Mouse (Mus musculus) urinary bladder, postnatal 4 days (tissue): ENCODE measurements at regions not wholly inside any gene's neighbourhood (a gene's known extent, or its start where the extent isn't known, plus 50 kb on each side); places are given as distances from the start of the nearest gene placed in this dataset.

ENCODE experiments used
- DNase-seq, 2 experiments: peaks; one replicate each; pipeline ENCODE4 v3.0.0; 2021 to 2022; ENCODE audit warnings: low spot score in 2 of 2

GRCm38 (mm10) chr10:43718768-43719167 is 140.7 kb downstream of the Cd24a start:
- DNase-seq, result peak in 1 of 2 experiments; percentile 18

GRCm38 (mm10) chr10:43721356-43721755 is 143.3 kb downstream of the Cd24a start:
- DNase-seq, result no peak

GRCm38 (mm10) chr10:43722164-43722563 is 144.1 kb downstream of the Cd24a start:
- no peak for DNase-seq

DNA sequence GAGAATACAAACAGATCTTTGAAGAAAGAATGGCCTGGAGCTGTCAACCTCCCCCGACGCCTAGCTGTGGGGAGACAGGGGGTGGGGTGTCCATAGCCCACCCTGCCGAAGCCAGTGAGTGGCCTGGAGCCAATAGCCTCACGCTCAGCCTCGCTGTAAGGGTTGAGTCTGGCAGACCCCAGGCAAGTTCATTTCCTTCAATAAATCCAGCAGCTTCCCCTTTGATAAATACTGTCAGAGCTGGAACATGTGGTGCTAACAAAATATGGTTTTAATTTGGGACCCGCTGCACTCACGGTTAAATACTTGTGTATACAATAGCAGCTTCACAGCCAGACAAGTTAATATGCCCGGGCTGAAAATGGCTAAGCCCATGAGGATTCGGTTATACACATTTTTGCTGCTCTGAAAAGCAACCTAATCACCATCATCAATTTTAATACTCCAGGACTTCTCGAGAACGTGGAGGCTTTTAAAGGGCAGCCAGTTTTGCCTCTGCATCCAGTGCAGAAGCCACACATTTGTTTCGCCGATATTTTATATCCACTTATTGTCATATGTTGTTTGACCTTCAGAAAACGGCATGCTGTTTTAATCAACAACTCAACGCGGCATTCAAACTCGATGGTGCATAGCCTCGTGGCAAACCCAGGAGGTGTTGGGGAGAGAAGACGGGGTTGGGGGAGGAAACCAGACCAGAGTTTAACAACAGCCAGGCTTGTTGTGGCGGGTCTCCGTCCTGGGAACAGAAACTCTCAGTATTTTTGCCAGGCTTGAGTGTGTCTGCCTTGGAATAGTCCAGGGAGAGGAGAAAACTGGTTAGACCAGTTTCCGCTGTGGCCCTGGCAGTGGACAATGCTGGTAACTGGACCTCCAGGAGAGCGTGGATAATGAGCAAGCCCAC is 144.9 kb downstream of the Cd24a start:
- DNase-seq, result peak in 1 of 2 experiments; percentile 28

DNA sequence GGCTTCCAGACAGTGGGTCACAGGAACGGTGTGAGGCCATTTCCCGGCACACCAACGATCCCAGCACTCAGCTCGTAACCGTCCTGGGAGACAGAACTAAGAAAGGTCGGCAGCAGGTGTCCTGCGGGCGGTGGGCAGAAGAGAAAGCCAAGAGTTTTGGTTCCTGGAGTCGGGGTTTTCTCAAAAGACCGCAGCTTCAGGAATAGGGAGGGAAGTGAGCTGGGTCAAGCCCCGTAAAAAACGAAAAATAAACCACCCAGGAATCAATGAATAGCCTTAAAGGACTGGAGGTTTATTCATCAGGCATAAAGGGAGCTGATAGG is 145.5 kb downstream of the Cd24a start:
- DNase-seq, result no peak

- DNase-seq, result no peak
Observed at GRCm38 (mm10) chr10:43727746-43728145, 149.7 kb downstream of the Cd24a start.

DNA sequence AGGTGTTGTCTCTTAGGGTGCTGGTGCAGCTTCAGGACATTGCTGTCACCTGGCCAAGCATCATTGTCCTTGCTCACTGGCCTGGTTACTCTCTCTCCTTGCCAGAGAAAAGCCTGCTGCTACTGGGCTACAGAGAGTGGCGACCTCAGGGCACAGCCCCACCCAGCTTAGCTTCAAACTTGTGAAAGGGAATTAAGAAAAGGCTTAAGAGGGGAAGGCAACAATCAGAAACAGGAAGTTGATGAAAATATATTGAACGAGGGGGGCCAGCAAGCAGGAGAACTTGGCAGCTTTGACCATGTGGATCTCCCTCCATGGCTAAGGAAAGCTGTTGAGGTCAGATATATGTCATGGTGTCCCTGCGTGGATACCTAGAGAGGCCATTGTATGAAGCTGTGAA is 151.1 kb downstream of the Cd24a start:
- DNase-seq, result no peak

GRCm38 (mm10) chr10:43733618-43734415 is 155.7 kb downstream of the Cd24a start:
- DNase-seq, result no peak

- no peak for DNase-seq
Observed at GRCm38 (mm10) chr10:43739181-43739580, 161.1 kb downstream of the Cd24a start.

DNA sequence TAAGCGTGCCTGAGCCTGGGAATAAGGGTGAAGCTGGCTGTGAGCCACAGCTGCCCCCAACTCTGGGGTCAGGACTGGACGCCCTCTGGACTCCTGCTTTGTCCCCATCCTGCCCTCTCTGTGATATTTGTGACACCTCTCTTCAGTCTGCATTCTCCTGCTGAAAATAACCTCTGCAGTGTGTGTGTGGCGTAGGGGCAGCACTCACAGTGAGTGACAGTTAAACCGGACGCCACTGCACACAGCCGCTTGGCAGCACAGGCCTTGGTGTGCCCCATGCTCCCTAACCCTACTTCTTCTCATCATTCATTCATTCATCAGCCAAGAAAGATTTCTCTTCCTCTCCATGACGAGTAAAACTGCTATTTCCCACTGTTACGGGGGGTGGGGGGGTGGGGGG is 161.6 kb downstream of the Cd24a start:
- DNase-seq, result no peak

- DNase-seq, result no peak
Observed at GRCm38 (mm10) chr10:43740204-43740865, 161.2 kb downstream of the Qrsl1 start.

GRCm38 (mm10) chr10:43741361-43742084 is 160.0 kb downstream of the Qrsl1 start:
- no peak for DNase-seq

GRCm38 (mm10) chr10:43742085-43743054 is 159.2 kb downstream of the Qrsl1 start:
- DNase-seq, result no peak

DNA sequence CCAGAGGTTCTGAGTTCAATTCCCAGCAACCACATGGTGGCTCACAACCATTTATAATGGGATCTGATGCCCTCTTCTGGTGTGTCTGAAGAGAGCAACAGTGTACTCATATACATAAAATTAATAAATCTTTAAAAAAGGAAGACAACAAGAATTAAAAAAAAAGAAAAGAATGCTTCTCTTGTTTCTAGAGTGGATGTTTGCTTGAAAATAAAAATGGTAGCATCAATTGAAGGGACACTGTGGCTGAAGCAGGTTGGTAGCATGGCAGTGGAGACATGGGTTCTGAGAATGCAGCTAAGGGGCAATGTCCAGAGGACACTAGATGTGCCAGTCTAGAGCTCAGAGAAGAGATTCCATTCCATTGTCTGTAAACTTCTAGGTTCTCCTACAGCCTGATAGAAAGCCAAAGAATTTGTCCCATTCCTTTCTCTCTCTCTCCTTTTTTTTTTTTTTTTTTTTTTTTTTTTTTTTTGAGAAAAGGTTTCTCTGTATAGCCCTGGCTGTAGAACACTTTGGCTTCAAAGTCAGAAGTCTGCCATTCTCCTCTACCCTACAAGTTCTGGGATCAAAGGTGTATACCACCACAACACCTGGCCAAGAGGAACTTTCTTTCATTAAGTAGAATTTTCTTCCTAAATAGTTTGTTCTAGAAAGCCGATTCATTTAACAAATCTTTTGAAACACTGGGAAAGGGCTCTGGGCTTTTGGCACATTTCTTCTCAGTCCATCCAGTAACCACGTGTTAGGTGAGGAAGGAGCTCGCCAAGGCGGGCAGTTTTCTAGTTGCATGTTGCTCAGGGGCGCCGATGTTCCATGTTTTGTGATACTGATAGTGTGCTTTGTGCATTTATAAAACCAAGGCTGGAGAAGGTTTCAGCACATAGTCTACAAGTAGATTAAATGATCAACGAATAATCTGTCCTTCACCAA is 158.1 kb downstream of the Qrsl1 start:
- no peak for DNase-seq

DNA sequence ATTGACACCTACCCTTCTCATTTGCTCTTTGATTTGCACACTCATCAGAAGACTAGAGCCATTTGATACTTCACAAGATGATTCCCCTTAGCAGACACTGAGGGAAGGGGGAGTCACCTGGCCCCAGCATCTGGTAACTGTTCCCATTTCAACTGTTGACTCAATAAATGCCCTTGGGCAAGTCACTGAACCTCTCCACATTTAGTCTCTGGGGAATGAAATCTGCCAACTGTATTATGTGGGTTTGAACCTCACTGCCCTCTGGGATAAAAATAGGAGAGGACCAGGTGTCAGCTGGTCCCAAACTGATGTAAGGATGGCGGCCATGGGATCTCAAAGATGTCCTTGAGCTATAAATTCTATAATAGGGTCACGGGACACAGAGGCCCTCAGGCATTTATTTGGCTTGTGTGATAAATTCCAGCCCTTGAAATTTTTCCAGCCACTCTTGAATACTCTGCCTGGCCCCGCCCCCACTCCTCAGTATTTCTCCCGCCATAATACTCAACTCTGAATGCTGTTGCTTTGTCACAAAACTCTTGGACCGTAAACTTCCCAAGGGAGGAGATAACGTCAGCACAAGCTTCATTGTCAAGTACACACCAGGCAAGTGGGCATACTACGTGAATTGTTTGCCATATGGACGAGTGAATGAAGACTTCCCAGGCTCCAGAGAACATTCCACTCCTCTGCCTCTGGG is 155.5 kb downstream of the Qrsl1 start:
- no peak for DNase-seq

DNA sequence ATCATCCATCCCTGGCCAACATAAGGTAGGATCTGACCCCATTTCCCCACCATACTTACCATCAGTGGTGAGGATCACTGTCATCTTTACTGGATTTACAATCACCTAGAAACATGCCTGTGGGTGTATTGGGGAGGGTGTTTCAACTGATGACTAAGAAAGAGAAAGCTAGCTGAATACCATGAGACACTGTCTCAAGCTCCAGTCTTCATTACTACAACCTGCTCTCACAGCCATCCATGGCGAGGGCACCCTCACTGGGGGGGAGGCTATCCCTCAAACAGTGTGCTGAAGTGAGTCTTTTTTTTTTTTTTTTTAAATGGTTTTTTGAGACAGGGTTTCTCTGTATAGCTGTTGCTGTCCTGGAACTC is 154.9 kb downstream of the Qrsl1 start:
- DNase-seq, result no peak

DNA sequence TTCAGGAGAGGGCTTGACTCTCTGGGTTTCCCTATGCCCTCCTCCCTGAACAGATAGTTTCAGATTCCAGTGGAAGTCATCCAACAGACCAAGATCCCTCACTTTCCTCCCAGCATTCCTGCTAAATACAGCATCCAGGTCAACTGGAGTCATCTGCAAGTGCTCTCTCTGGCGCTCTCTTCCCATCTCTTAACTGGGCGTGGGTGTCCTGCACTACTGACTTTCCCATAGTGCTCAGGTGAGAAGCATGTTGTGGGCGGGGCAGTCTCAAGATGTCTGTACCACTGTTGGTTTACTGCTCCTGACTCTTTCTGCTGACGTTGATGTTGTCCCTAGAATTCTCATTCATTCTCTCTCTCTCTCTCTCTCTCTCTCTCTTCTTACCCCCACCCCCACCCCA is 154.0 kb downstream of the Qrsl1 start:
- DNase-seq, result no peak

GRCm38 (mm10) chr10:43748300-43748699 is 153.2 kb downstream of the Qrsl1 start:
- DNase-seq, result no peak
